Mouse (Mus musculus) adrenal gland, adult 2 months (tissue): ENCODE results near the gene Xxylt1. TPM values are rescaled to one million over a fixed set of nuclear protein-coding genes. Genes with fewer than 3 reads are reported as not detected.
A peak's percentile ranks its signal among the peaks of the same experiment; 100 is the strongest.

ENCODE experiments used
- DNase-seq: peaks from one replicate; pipeline ENCODE4 v3.0.0; 2021
- polyA plus RNA-seq: library from polyadenylated mRNA; depleted of rRNA; stranded (reverse); fragments of >200 nt; gene quantifications from 2 replicates; pipeline ENCODE4 v1.2.3, GENCODE M21; 2012
- total RNA-seq, 2 experiments: library from RNA; stranded (reverse); gene quantifications; 2 replicates each; pipeline ENCODE4 v1.2.3; 2021

The Xxylt1 gene
- total and polyA plus RNA-seq, 3 experiments, result 12.7 to 28.9 (median 14.1) TPM

- DNase-seq, result no peak
These were observed 125.1 kb downstream of the Xxylt1 start for GRCm38 (mm10) chr16:30956141-30956540.

- no peak for DNase-seq
These were observed 132.6 kb downstream of the Xxylt1 start for GRCm38 (mm10) chr16:30948636-30949035.

- DNase-seq, result no peak
These were observed 133.0 kb downstream of the Xxylt1 start for GRCm38 (mm10) chr16:30948216-30948615.

- DNase-seq, result peak; percentile 52
These were observed 136.3 kb downstream of the Xxylt1 start for GRCm38 (mm10) chr16:30944886-30945285.

GRCm38 (mm10) chr16:30943919-30944318, 137.3 kb downstream of the Xxylt1 start:
- no peak for DNase-seq

GRCm38 (mm10) chr16:30940699-30941098, 140.5 kb downstream of the Xxylt1 start:
- no peak for DNase-seq

GRCm38 (mm10) chr16:30939903-30940302, 141.3 kb downstream of the Xxylt1 start:
- DNase-seq, result peak; percentile 27

GRCm38 (mm10) chr16:30939210-30939609, 142.0 kb downstream of the Xxylt1 start:
- DNase-seq, result no peak

- DNase-seq, result no peak
These were observed 142.6 kb downstream of the Xxylt1 start for GRCm38 (mm10) chr16:30938664-30939063.

GRCm38 (mm10) chr16:30937665-30938064, 143.6 kb downstream of the Xxylt1 start:
- no peak for DNase-seq

- no peak for DNase-seq
These were observed 144.8 kb downstream of the Xxylt1 start for GRCm38 (mm10) chr16:30936471-30936870.

- no peak for DNase-seq
These were observed 145.2 kb downstream of the Xxylt1 start for GRCm38 (mm10) chr16:30936012-30936461.

GRCm38 (mm10) chr16:30934967-30935690, 146.1 kb downstream of the Xxylt1 start:
- DNase-seq, result no peak

- DNase-seq, result peak; percentile 61
These were observed 146.9 kb downstream of the Xxylt1 start for GRCm38 (mm10) chr16:30934205-30934780.

GRCm38 (mm10) chr16:30933366-30933765, 147.9 kb downstream of the Xxylt1 start:
- DNase-seq, result peak; percentile 20

- DNase-seq, result no peak
These were observed 148.4 kb downstream of the Xxylt1 start for GRCm38 (mm10) chr16:30932791-30933190.

GRCm38 (mm10) chr16:30932196-30932595, 149.0 kb downstream of the Xxylt1 start:
- no peak for DNase-seq

GRCm38 (mm10) chr16:30929165-30929564, 152.1 kb downstream of the Xxylt1 start:
- DNase-seq, result no peak

GRCm38 (mm10) chr16:30928076-30928750, 153.0 kb downstream of the Xxylt1 start:
- DNase-seq, result no peak

- DNase-seq, result no peak
These were observed 155.7 kb downstream of the Xxylt1 start for GRCm38 (mm10) chr16:30925496-30925895.

GRCm38 (mm10) chr16:30923899-30924298, 157.3 kb downstream of the Xxylt1 start:
- no peak for DNase-seq

- no peak for DNase-seq
These were observed 158.7 kb downstream of the Xxylt1 start for GRCm38 (mm10) chr16:30922548-30922947.

- no peak for DNase-seq
These were observed 162.4 kb downstream of the Xxylt1 start for GRCm38 (mm10) chr16:30918866-30919265.
